Mouse (Mus musculus): ENCODE measurements at regions not wholly inside any gene's neighbourhood (a gene's known extent, or its start where the extent isn't known, plus 50 kb on each side); places are given as distances from the start of the nearest gene placed in this dataset.

GRCm38 (mm10) chr16:52744720-52745119, 290.8 kb upstream of the Alcam start:
- Histone ChIP-seq H3K27me3 (ENCODE audit: control insufficient read depth, insufficient read depth, low read length) (no peaks in the 10 kb centered on the region), H3K36me3 (ENCODE audit: control insufficient read depth, insufficient read depth, low read length) (no peaks in the 10 kb centered on the region), H3K4me3 (replicated peaks; ENCODE audit: low read length) (no peak overlapping the region), H3K27ac (ENCODE audit: low read length) (no peak overlapping the region), H3K9ac (ENCODE audit: low read length) (no peak overlapping the region), H3K4me2 (ENCODE audit: low read depth, low read length) (no peak overlapping the region), H3K9me3 (replicated peaks; ENCODE audit: control insufficient read depth, low read length) (no peaks in the 10 kb centered on the region), H3K4me1 (ENCODE audit: control insufficient read depth, insufficient read depth, low read length) (no peaks in the 10 kb centered on the region)
- ATAC-seq (ENCODE audit: insufficient read depth, low FRiP score), result no peak
- 73% methylated on average over 5 of the region's 5 CpGs for WGBS

DNA sequence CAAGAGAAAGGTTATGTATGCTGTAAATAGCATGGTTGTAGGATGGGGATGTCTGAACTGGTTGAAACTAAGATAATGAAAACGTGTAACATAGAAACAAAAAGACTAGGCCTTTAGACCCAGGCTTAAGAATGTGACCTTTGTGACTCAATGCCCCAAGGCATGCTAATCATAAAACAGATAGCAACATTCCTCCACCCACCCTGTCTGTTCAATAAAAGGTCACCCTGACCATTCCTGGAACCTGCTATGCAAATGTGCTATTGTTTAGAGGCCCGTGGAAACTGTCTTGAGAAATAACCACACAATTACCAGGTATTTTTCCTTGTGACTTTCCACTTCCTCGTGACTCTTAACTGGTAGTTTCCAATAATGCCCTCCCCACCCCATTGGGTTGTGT, 288.3 kb upstream of the Alcam start:
- Histone ChIP-seq H3K4me2 (ENCODE audit: low read depth, low read length) (no peak overlapping the region), H3K4me1 (ENCODE audit: control insufficient read depth, insufficient read depth, low read length) (no peaks in the 10 kb centered on the region), H3K27me3 (ENCODE audit: control insufficient read depth, insufficient read depth, low read length) (no peaks in the 10 kb centered on the region), H3K9me3 (replicated peaks; ENCODE audit: control insufficient read depth, low read length) (no peaks in the 10 kb centered on the region), H3K4me3 (replicated peaks; ENCODE audit: low read length) (no peak overlapping the region), H3K9ac (ENCODE audit: low read length) (no peak overlapping the region), H3K36me3 (ENCODE audit: control insufficient read depth, insufficient read depth, low read length) (no peaks in the 10 kb centered on the region), H3K27ac (ENCODE audit: low read length) (no peak overlapping the region)
- WGBS, result 66% methylated on average over 3 of the region's 3 CpGs
- ATAC-seq (ENCODE audit: insufficient read depth, low FRiP score), result no peak

DNA sequence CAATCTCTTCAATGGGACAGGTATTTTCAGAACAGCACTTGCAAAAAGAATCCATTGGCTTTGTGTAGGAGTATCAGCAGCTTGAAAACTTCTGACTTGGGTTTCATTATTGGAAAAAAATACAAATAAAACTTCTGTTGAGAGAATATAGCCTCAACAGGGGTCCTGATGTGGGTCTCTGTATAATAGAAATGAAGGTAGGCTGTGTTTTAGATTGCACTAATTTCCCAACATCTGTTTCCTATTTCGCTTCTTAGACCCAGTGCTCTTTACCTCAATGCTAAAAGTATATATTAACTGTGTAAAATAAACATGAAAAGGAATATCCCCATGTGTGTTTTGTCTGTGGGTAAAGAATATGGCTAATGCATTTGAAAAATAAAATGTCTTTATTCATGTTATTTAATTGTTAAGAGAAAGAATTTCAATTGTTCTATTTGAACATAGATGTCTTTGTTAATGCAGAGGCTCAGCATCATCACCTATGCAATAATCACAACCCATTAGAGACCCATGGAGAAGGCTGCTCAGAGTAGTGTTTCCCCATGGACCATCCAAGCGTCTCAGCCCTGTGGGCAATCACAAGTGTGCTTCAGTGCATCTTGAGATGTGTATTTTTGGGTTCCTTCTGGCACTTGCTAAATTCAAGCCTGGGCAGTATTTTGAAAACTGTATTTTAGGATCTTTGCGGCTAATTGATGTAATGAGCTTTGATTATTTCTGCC, 272.4 kb upstream of the Alcam start:
- Histone ChIP-seq H3K9ac (ENCODE audit: low read length) (no peak overlapping the region), H3K4me2 (ENCODE audit: low read depth, low read length) (no peak overlapping the region), H3K9me3 (replicated peaks; ENCODE audit: control insufficient read depth, low read length) (no peaks in the 10 kb centered on the region), H3K36me3 (ENCODE audit: control insufficient read depth, insufficient read depth, low read length) (no peaks in the 10 kb centered on the region), H3K27me3 (ENCODE audit: control insufficient read depth, insufficient read depth, low read length) (no peaks in the 10 kb centered on the region), H3K4me3 (replicated peaks; ENCODE audit: low read length) (no peak overlapping the region), H3K27ac (ENCODE audit: low read length) (no peak overlapping the region), H3K4me1 (ENCODE audit: control insufficient read depth, insufficient read depth, low read length) (no peaks in the 10 kb centered on the region)
- no peak for ATAC-seq (ENCODE audit: insufficient read depth, low FRiP score)
- WGBS, result 88% methylated on average over 3 of the region's 3 CpGs

DNA sequence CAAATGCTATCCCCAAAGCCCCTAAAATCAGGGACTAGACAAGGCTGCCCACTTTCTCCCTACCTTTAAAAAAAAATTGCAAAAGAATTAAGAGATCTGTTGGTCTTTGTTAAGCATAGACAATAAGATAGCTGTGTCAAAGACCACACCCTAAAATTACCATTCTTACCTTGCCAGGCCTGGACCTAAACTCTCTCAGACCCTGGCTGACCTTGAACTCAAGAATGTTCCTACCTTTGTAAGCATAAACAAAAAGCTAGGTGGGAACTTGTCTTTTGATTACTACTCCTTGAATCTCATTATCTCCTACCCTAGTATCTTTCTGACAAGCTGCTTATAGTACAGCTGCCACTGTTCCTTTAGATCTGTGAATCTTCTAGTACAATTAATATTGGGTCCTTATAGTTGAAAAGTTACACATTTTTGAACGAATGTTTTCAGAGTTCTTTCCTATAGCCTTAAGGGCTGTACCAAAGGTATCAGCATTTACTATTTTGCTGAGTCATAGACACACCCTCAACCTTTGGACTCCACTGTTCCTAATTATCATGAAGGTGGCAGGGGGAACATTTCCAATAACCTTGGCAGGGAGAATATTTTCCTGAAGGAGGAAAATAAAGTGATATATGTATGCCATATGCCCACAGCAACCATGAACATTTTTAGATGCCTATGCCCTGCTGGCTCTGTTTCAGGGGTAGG, 264.5 kb upstream of the Alcam start:
- Histone ChIP-seq H3K4me1 (ENCODE audit: control insufficient read depth, insufficient read depth, low read length) (no peaks in the 10 kb centered on the region), H3K36me3 (ENCODE audit: control insufficient read depth, insufficient read depth, low read length) (no peaks in the 10 kb centered on the region), H3K4me2 (ENCODE audit: low read depth, low read length) (no peak overlapping the region), H3K9me3 (replicated peaks; ENCODE audit: control insufficient read depth, low read length) (no peaks in the 10 kb centered on the region), H3K27me3 (ENCODE audit: control insufficient read depth, insufficient read depth, low read length) (no peaks in the 10 kb centered on the region), H3K4me3 (replicated peaks; ENCODE audit: low read length) (no peak overlapping the region), H3K9ac (ENCODE audit: low read length) (no peak overlapping the region), H3K27ac (ENCODE audit: low read length) (no peak overlapping the region)
- 76% methylated on average over 1 of the region's 1 CpGs for WGBS
- no peak for ATAC-seq (ENCODE audit: insufficient read depth, low FRiP score)

- ATAC-seq (ENCODE audit: insufficient read depth, low FRiP score), result no peak
- H3K36me3 ChIP-seq (ENCODE audit: control insufficient read depth, insufficient read depth, low read length), result no peaks in the 10 kb centered on the region
- no peak overlapping the region for H3K27ac ChIP-seq (ENCODE audit: low read length)
- H3K4me2 ChIP-seq (ENCODE audit: low read depth, low read length), result no peak overlapping the region
- H3K4me3 ChIP-seq (replicated peaks; ENCODE audit: low read length), result no peak overlapping the region
- no peaks in the 10 kb centered on the region for H3K4me1 ChIP-seq (ENCODE audit: control insufficient read depth, insufficient read depth, low read length)
- H3K9ac ChIP-seq (ENCODE audit: low read length), result no peak overlapping the region
- no peaks in the 10 kb centered on the region for H3K9me3 ChIP-seq (replicated peaks; ENCODE audit: control insufficient read depth, low read length)
- no peaks in the 10 kb centered on the region for H3K27me3 ChIP-seq (ENCODE audit: control insufficient read depth, insufficient read depth, low read length)
- whole genome bisulfite sequencing, result 76% methylated on average over 1 of the region's 1 CpGs
Measured at GRCm38 (mm10) chr16:52690272-52690671, 236.4 kb upstream of the Alcam start.

- Histone ChIP-seq H3K27me3 (ENCODE audit: control insufficient read depth, insufficient read depth, low read length) (no peaks in the 10 kb centered on the region), H3K9ac (ENCODE audit: low read length) (no peak overlapping the region), H3K27ac (ENCODE audit: low read length) (no peak overlapping the region), H3K4me1 (ENCODE audit: control insufficient read depth, insufficient read depth, low read length) (no peaks in the 10 kb centered on the region), H3K4me2 (ENCODE audit: low read depth, low read length) (no peak overlapping the region), H3K9me3 (replicated peaks; ENCODE audit: control insufficient read depth, low read length) (no peaks in the 10 kb centered on the region), H3K4me3 (replicated peaks; ENCODE audit: low read length) (no peak overlapping the region), H3K36me3 (ENCODE audit: control insufficient read depth, insufficient read depth, low read length) (no peaks in the 10 kb centered on the region)
- no peak for ATAC-seq (ENCODE audit: insufficient read depth, low FRiP score)
Measured at GRCm38 (mm10) chr16:52654825-52655224, 201.0 kb upstream of the Alcam start.

Measured in stomach, embryonic 16.5 days (tissue).